Mouse (Mus musculus) ES-Bruce4 (cell line): Measurements from ENCODE around the gene Gsta1.
"Not testable (repeated sequence)": the region's sequence is repeated elsewhere in the genome, so short reads cannot be mapped to it uniquely, and the experiment has no call there.

Source experiments
- CTCF ChIP-seq: IDR thresholded peaks from one replicate; pipeline ENCODE4 v1.8.1; 2011; ENCODE audit warnings: low read depth, low read length
- EP300 ChIP-seq: IDR thresholded peaks from 2 replicates; pipeline ENCODE4 v1.6.1; 2011; ENCODE audit warnings: low read depth, low read length; ENCODE audit not compliant: insufficient read depth
- POLR2A ChIP-seq: IDR thresholded peaks from one replicate; pipeline ENCODE4 v1.8.1; 2011; ENCODE audit warnings: low read length; ENCODE audit not compliant: insufficient read depth

GRCm38 (mm10) chr9:78229658-78230057 is 798 bp upstream of the Gsta1 start:
- TF ChIP-seq CTCF, POLR2A, EP300: not testable (repeated sequence)
